Mouse (Mus musculus): ENCODE measurements around the gene Amdhd1.
"Not testable (repeated sequence)": the region's sequence is repeated elsewhere in the genome, so short reads cannot be mapped to it uniquely, and the experiment has no call there.

Gene Amdhd1

GRCm38 (mm10) chr10:93539775-93540430, at the start of gene Amdhd1:
Amdhd1 (minus strand) TSS chr10:93540033.
- DNase-seq (ENCODE audit: low spot score): peak; percentile 90

GRCm38 (mm10) chr10:93589281-93589848, 49.5 kb upstream of the Amdhd1 start, which contains the start of gene Snrpf:
Snrpf (minus strand) TSS chr10:93589706.
- peak; percentile 92 for DNase-seq (ENCODE audit: low spot score)

GRCm38 (mm10) chr10:93588796-93589195, 49.0 kb upstream of the Amdhd1 start:
- no peak for DNase-seq (ENCODE audit: low spot score)

GRCm38 (mm10) chr10:93577271-93577886, 37.5 kb upstream of the Amdhd1 start:
- peak; percentile 71 for DNase-seq (ENCODE audit: low spot score)

- no peak for DNase-seq (ENCODE audit: low spot score)
These were observed 36.1 kb upstream of the Amdhd1 start for GRCm38 (mm10) chr10:93575960-93576359.

- no peak for DNase-seq (ENCODE audit: low spot score)
These were observed 35.1 kb upstream of the Amdhd1 start for GRCm38 (mm10) chr10:93574966-93575365.

GRCm38 (mm10) chr10:93572209-93572608, 32.4 kb upstream of the Amdhd1 start:
- DNase-seq (ENCODE audit: low spot score): no peak

- DNase-seq (ENCODE audit: low spot score): no peak
These were observed 28.8 kb upstream of the Amdhd1 start for GRCm38 (mm10) chr10:93568671-93569070.

GRCm38 (mm10) chr10:93567841-93568566, 28.2 kb upstream of the Amdhd1 start:
- no peak for DNase-seq (ENCODE audit: low spot score)

GRCm38 (mm10) chr10:93567066-93567465, 27.2 kb upstream of the Amdhd1 start:
- no peak for DNase-seq (ENCODE audit: low spot score)

- DNase-seq (ENCODE audit: low spot score): no peak
These were observed 24.8 kb upstream of the Amdhd1 start for GRCm38 (mm10) chr10:93564518-93565090.

GRCm38 (mm10) chr10:93559786-93560185, 20.0 kb upstream of the Amdhd1 start:
- DNase-seq (ENCODE audit: low spot score): no peak

- not testable (repeated sequence) for DNase-seq (ENCODE audit: low spot score)
These were observed 18.1 kb upstream of the Amdhd1 start for GRCm38 (mm10) chr10:93557971-93558370.

- no peak for DNase-seq (ENCODE audit: low spot score)
These were observed 12.8 kb upstream of the Amdhd1 start for GRCm38 (mm10) chr10:93552596-93552995.

GRCm38 (mm10) chr10:93549821-93550220, 10.0 kb upstream of the Amdhd1 start:
- DNase-seq (ENCODE audit: low spot score): no peak

- DNase-seq (ENCODE audit: low spot score): peak; percentile 74
These were observed 9.2 kb upstream of the Amdhd1 start for GRCm38 (mm10) chr10:93548991-93549390.

GRCm38 (mm10) chr10:93547741-93548270, 8.0 kb upstream of the Amdhd1 start:
- no peak for DNase-seq (ENCODE audit: low spot score)

- DNase-seq (ENCODE audit: low spot score): no peak
These were observed 4.3 kb upstream of the Amdhd1 start for GRCm38 (mm10) chr10:93544172-93544571.

- no peak for DNase-seq (ENCODE audit: low spot score)
These were observed 3.3 kb upstream of the Amdhd1 start for GRCm38 (mm10) chr10:93543176-93543575.

GRCm38 (mm10) chr10:93542356-93542755, 2.5 kb upstream of the Amdhd1 start:
- no peak for DNase-seq (ENCODE audit: low spot score)

- DNase-seq (ENCODE audit: low spot score): no peak
These were observed 1.8 kb upstream of the Amdhd1 start for GRCm38 (mm10) chr10:93541585-93541984.

Data from lung, postnatal 25 days (tissue).